Mouse (Mus musculus): Measurements from ENCODE around the gene D630023F18Rik.

DNA sequence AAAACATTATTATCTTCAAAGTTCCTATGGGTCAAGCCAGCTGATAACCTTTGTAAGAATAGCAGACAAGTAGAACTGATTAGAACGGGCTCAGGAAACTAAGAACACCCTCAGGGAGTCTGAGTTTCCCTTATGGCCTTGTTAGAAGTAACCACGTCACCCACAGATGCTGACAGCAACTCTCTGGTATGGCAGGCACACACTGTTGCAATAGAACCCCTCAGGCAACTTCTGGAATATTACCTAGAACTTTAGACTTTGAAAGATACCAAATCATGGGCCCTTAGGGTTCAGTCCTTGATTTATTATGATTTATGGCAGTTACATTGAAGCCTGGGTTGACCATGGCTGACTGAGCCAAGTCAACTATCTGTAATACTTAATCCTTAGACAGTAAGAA is 23.6 kb upstream of the D630023F18Rik start:
- TF ChIP-seq POLR2A (IDR thresholded peaks at IDR 0.05; ENCODE audit: low read depth, low read length) (no peak), CTCF (IDR thresholded peaks at IDR 0.05; ENCODE audit: borderline replicate concordance, insufficient read depth, low read length) (no peak)

All from embryonic fibroblast, embryonic 13.5 days (primary cell).